Mouse (Mus musculus): ENCODE data around the gene Zfp972. TPM values are rescaled to one million over a fixed set of nuclear protein-coding genes. Genes with fewer than 3 reads are reported as not detected.
A peak's percentile ranks its signal among the peaks of the same experiment; 100 is the strongest.
"Not testable (repeated sequence)": the region's sequence is repeated elsewhere in the genome, so short reads cannot be mapped to it uniquely, and the experiment has no call there.

Zfp972 gene
- under 1 TPM; 0.82 to 0.95 TPM for total RNA-seq (2021)
- long read RNA-seq, experiment 1: 0 reads
- long read RNA-seq, experiment 2, partial matches to known transcripts: 1 of 1 reads
- long read RNA-seq, experiment 2, other reads (novel, unspliced or antisense): 0 of 1 reads

DNA sequence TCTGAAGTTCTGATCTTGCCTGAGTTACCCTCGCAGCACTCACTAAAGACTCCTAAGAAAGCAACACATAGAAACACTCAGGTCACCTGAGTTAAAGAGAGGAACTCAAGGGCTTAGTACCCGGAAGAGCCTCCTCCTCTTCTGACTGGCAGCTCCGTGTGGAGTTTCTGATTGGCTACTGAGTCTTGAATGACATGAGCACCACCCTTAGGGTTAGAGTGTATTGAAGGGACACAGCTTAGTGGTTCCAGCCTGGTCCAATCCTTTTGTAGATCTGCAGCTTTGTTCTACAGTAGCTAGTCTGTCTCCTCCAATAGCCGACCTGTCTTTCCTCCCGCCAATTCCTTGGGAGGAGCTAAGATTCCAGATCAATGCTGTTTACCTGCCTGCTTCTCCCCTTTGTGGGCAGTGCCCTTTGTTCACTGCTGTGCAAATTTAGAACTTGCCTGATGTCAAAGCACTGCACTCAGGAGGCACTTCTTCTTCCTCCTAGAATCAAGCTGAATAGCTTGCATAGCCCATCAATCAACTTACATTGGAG lies at the start of gene Zfp972:
Zfp972 (minus strand) TSS at position 51 of the 541 bp plus-strand sequence.
- not testable (repeated sequence) for DNase-seq

DNA sequence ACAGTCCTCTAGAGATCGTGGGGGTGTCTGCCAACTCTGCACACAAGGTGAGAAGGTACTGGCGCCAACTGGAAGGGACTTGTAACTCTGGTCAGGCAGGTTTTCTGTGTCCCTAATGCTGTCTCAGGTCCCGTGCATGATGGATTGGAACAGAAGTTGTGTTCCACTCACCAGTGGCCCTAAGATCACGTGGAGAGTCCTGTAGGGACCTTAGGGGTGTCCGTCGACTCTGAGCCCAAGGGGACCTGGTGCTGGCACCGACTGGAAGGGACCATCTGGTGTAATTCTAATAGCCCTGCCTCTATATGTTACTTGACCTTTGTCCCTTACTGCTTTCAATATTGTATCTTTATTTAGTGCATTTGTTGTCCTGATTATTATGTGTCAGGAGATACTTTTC lies 49.4 kb upstream of the Zfp972 start:
- not testable (repeated sequence) for DNase-seq

DNA sequence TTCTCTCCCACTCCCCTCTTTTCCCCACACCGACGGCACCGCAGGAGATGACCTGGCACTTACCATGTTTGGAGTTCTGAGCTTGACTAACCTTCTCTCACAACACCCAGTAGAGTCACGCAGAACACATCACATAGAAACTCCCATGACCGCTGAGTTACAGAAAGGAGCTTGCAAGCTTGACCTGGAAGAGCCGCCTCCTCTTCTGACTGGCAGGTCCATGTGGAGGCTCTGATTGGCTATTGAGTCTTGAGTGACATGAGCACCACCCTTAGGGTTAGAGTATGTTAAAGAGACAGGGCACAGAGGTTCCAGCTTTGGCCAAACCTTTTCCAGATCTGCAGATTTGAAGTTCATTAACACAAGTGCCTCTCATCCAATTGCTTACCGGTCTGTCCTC lies 31.7 kb upstream of the Zfp972 start, which contains the start of gene Gm14326:
Gm14326 (minus strand) TSS at position 153 of the 400 bp plus-strand sequence.
- DNase-seq: peak; percentile 91 to 96

DNA sequence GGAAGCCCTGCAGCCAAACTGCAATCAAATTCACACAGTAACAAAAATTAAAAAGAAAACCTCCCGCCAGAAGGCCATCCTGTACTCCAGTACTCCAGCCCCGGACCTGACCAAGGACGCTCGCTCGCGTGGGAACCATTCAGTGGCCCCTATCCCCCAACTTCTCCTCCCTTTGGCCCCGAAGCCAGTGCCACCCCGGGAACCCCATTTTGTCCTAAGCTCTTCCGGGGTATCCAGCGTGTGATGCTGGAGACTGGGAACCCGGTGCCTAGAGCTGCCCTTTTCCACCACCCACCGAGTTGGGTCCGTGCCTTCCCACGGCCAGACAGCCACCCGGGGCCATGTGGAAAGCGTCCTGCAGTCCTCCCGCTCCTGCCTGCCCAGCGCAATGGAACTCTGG lies 31.3 kb upstream of the Zfp972 start:
- DNase-seq: peak; percentile 24 to 54

DNA sequence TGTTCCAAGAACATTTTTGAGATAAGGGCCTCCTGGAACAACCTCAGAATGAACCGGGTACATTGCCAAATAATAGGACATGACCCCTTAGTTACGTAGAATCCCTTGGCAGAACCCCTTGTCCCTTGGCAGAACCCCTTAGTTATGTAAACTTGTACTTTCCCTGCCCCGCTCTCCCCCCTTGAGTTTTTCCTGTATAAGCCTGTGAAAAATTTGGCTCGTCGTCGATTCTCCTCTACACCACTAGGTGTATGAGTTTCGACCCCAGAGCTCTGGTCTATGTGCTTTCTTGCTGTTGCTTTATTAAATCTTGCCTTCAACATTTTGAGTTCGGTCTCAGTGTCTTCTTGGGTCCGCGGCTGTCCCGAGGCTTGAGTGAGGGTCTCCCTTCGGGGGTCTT lies 22.1 kb downstream of the Zfp972 start:
- peak; percentile 8 to 43 for DNase-seq

DNA sequence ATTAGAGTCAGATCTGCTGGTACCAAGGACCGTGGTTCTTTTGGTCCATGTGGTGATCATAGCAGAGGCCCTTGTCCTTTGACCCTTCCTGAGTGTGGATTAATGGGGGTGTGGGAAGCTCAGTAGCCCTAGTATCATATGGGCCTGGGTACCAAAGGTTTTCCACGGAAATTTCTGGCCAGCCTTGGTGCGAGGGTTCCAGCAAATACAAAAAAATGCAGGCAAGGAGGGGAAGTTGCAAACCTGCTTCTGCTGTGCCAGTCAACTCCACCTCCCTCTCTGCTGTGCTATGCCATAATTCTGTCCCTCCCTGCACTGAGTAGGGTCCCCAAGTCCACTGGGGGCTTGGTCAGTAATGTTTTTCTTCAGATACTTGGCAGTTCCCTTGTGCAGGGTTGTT lies 27.2 kb downstream of the Zfp972 start:
- DNase-seq: peak in 1 of 2 experiments; percentile 12

DNA sequence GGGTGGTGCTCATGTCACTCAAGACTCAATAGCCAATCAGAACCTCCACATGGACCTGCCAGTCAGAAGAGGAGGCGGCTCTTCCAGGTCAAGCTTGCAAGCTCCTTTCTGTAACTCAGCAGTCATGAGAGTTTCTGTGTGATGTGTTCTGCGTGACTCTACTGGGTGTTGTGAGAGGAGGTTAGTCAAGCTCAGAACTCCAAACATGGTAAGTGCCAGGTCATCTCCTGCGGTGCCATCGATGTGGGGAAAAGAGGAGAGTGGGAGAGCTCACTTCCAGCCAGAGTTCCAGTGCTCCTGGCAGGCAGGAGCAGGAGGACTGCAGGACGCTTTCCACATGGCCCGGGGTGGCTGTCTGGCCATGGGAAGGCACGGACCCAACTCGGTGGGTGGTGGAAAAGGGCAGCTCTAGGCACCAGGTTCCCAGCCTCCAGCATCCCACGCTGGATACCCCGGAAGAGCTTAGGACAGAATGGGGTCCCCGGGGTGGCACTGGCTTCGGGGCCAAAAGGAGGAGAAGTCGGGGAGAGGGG lies 28.3 kb downstream of the Zfp972 start, which contains the start of gene Gm14327:
Gm14327 (plus strand) TSS at position 51 of the 533 bp plus-strand sequence.
- DNase-seq: peak in 1 of 2 experiments; percentile 19

DNA sequence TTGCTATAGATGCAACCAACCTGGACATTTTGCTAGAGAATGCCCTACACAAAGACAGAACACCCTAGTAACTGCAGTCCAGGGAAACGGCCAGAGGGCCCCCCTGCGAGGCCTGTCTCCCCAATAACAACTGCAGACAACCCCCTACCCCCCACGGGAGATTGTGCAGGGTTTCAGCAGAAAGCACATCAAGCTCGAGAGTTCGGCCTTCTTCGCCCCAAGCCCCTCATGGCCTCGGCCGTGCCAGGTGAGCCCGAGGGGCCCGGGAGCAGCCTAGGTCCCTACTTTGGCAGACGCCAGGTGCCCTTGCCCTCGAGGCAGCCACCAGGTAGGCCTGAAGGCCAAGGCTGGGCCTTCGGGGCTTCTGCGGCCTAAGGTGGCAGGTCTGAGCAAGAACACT lies 37.7 kb downstream of the Zfp972 start:
- not testable (repeated sequence) for DNase-seq

DNA sequence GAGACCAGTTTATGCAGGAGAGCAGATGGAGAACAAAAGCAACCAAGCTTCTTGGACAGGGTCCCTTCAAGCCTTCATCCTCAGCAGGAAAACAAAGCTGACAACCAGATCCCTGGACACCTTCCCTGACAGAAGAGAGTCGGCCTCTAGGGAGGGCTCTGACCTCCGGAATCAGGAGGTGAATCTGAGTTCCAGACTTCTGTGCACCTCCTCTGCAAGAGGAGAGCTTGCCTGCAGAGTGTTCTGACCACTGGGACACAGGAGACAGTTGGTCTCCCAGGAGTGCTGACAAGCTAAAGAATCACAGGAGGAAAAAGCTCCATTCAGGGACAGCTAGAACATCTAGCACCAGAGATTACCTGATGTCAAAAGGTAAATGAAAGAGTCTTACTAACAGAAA lies 63.2 kb downstream of the Zfp972 start:
- DNase-seq: not testable (repeated sequence)

Other genes with a start within 250 kb of the Zfp972 start
- 10 to 100 TPM; 17.0 to 20.9 TPM for gene Gm14322, start 166.3 kb downstream of the Zfp972 start, total RNA-seq (2021)
- gene Gm14325, start 85.3 kb downstream of the Zfp972 start, total RNA-seq (2021): 100 to 1,000 TPM in 1 of 2 experiments, 10 to 100 TPM in 1; 86.7 to 109 TPM
- 10 to 100 TPM; 47.3 to 59.0 TPM for gene Gm14327, start 28.5 kb downstream of the Zfp972 start, total RNA-seq (2021)
- gene Gm14326, start 31.7 kb upstream of the Zfp972 start, total RNA-seq (2021): 10 to 100 TPM; 39.1 to 42.1 TPM
- gene Zfp971, start 97.7 kb upstream of the Zfp972 start, total RNA-seq (2021): 100 to 1,000 TPM in 1 of 2 experiments, 10 to 100 TPM in 1; 97.5 to 107 TPM
- gene Zfp931, start 152.9 kb upstream of the Zfp972 start, total RNA-seq (2021): 10 to 100 TPM; 13.2 to 14.2 TPM
- under 1 TPM; 0.69 to 0.94 TPM for gene Phactr3, start 193.4 kb upstream of the Zfp972 start, total RNA-seq (2021)